Mouse (Mus musculus) embryonic facial prominence, embryonic 11.5 days (tissue): Measurements from ENCODE around the gene Tbx3. TPM values are rescaled to one million over a fixed set of nuclear protein-coding genes. Genes with fewer than 3 reads are reported as not detected.
A peak's percentile ranks its signal among the peaks of the same experiment; 100 is the strongest.

Experiments
- ATAC-seq: fragments of 200-750 bp; cut with Nextera tagmentation; replicated peaks from 2 replicates; pipeline ENCODE4 v1.8.0; 2017; ENCODE audit warnings: low read depth; ENCODE audit not compliant: insufficient number of reproducible peaks, low FRiP score, low TSS enrichment
- DNase-seq: peaks from one replicate; pipeline ENCODE4 v3.0.0-alpha.2; 2015; ENCODE audit warnings: low spot score
- H3K27ac ChIP-seq: fragments of 300-500 bp; sonication (generic); replicated peaks from 2 replicates; pipeline ENCODE4 v1.5.1; 2014; ENCODE audit warnings: mild to moderate bottlenecking, low read depth, low read length, control low read depth
- H3K27me3 ChIP-seq: fragments of 300-500 bp; sonication (generic); 2 replicates; pipeline ENCODE4 v1.6.1; 2014; ENCODE audit warnings: mild to moderate bottlenecking, low read length, moderate library complexity, mixed read lengths; ENCODE audit not compliant: control insufficient read depth, insufficient read depth
- H3K36me3 ChIP-seq: fragments of 300-500 bp; sonication (generic); replicated peaks from 2 replicates; pipeline ENCODE4 v1.6.1; 2014; ENCODE audit warnings: low read depth, mild to moderate bottlenecking, low read length, moderate library complexity, mixed read lengths; ENCODE audit not compliant: control insufficient read depth, insufficient read depth
- H3K4me1 ChIP-seq: fragments of 300-500 bp; sonication (generic); 2 replicates; pipeline ENCODE4 v1.6.1; 2014; ENCODE audit warnings: low read length, mixed read lengths; ENCODE audit not compliant: control insufficient read depth, insufficient read depth
- H3K4me2 ChIP-seq: fragments of 300-500 bp; sonication (generic); 2 replicates; pipeline ENCODE4 v1.6.1; 2014; ENCODE audit warnings: low read depth, mild to moderate bottlenecking, control low read depth, low read length, moderate library complexity
- H3K4me3 ChIP-seq: fragments of 300-500 bp; sonication (generic); 2 replicates; pipeline ENCODE4 v1.5.1; 2014; ENCODE audit warnings: low read depth, low read length, control low read depth
- H3K9ac ChIP-seq: fragments of 300-500 bp; sonication (generic); replicated peaks from 2 replicates; pipeline ENCODE4 v1.6.1; 2014; ENCODE audit warnings: mild to moderate bottlenecking, control low read depth, low read length
- H3K9me3 ChIP-seq: fragments of 300-500 bp; sonication (generic); replicated peaks from 2 replicates; pipeline ENCODE4 v1.6.1; 2016; ENCODE audit warnings: mild to moderate bottlenecking, low read length, inconsistent platforms, mixed read lengths; ENCODE audit not compliant: control insufficient read depth
- WGBS: fragments of 180-500 bp; shearing (Covaris S2); extraction: QIAGEN DNeasy Blood & Tissue Kit; methylation state at CpG from one replicate; pipeline ENCODE4 v1.1.7; 2014; 5-methylcytosine and 5-hydroxymethylcytosine counted together
- polyA plus RNA-seq: library from polyadenylated mRNA; unstranded; fragments of >200 nt; fragmentation: Nextera tagmentation; extraction: Ambion mirVana; gene quantifications from 2 replicates; pipeline ENCODE4 v1.2.1, GENCODE M21; 2014

The Tbx3 gene
- polyA plus RNA-seq, 1 experiment from 2014 or later, result 36.9 TPM

- peaks cover 10% of the 10 kb centered on the region for H3K27me3 ChIP-seq
- WGBS, result 8% methylated on average over 12 of the region's 12 CpGs
- DNase-seq, result no peak
- peak overlapping the region; percentile 62 for H3K4me3 ChIP-seq
- no peak for ATAC-seq
- no peaks in the 10 kb centered on the region for H3K9me3 ChIP-seq
- no peaks in the 10 kb centered on the region for H3K4me1 ChIP-seq
- H3K9ac ChIP-seq, result peak overlapping the region; percentile 92
- H3K4me2 ChIP-seq, result peak overlapping the region; percentile 48
- H3K36me3 ChIP-seq, result no peaks in the 10 kb centered on the region
- peak overlapping the region; percentile 30; the same call in 1 of the 2 replicates for H3K27ac ChIP-seq
These were observed 4.3 kb downstream of the Tbx3 start for GRCm38 (mm10) chr5:119674606-119675330.

GRCm38 (mm10) chr5:119676245-119676644 is 5.8 kb downstream of the Tbx3 start:
- H3K9ac ChIP-seq, result peak overlapping the region; percentile 92
- 0 out of 2 replicates have a peak overlapping the region, but pooled peaks have one; percentile 25 for H3K27ac ChIP-seq

GRCm38 (mm10) chr5:119678516-119678915 is 8.0 kb downstream of the Tbx3 start:
- ATAC-seq (no peak), DNase-seq (no peak)
- H3K36me3 ChIP-seq, result no peaks in the 10 kb centered on the region
- peaks cover 42% of the 10 kb centered on the region for H3K27me3 ChIP-seq
- WGBS, result 37% methylated on average over 5 of the region's 5 CpGs
- H3K4me3 ChIP-seq, result peak overlapping the region; percentile 16; the same call in 1 of the 2 replicates
- peaks cover 9% of the 10 kb centered on the region for H3K4me1 ChIP-seq
- H3K9ac ChIP-seq, result peak overlapping the region; percentile 43
- peak overlapping the region; percentile 5; the same call in 1 of the 2 replicates for H3K4me2 ChIP-seq
- no peaks in the 10 kb centered on the region for H3K9me3 ChIP-seq
- H3K27ac ChIP-seq, result 0 out of 2 replicates have a peak overlapping the region, but pooled peaks have one; percentile 2

More at GRCm38 (mm10) chr5:119676245-119676644, 5.8 kb downstream of the Tbx3 start:
- peak overlapping the region; percentile 62 for H3K4me3 ChIP-seq
- DNase-seq (no peak), ATAC-seq (no peak)
- peak overlapping the region; percentile 48 for H3K4me2 ChIP-seq
- WGBS, result 37% methylated on average over 2 of the region's 2 CpGs
- H3K9me3 ChIP-seq, result no peaks in the 10 kb centered on the region
- peaks cover 7% of the 10 kb centered on the region; the same call in 1 of the 2 replicates for H3K4me1 ChIP-seq
- H3K36me3 ChIP-seq, result no peaks in the 10 kb centered on the region
- peaks cover 25% of the 10 kb centered on the region for H3K27me3 ChIP-seq

- no peak overlapping the region for H3K27ac ChIP-seq
- H3K9me3 ChIP-seq, result no peaks in the 10 kb centered on the region
- peak overlapping the region; percentile 26; the same call in 1 of the 2 replicates for H3K4me2 ChIP-seq
- H3K36me3 ChIP-seq, result no peaks in the 10 kb centered on the region
- H3K9ac ChIP-seq, result peak overlapping the region; percentile 43
- peaks cover 9% of the 10 kb centered on the region for H3K4me1 ChIP-seq
- peaks cover 42% of the 10 kb centered on the region for H3K27me3 ChIP-seq
- ATAC-seq (no peak), DNase-seq (no peak)
- peak overlapping the region; percentile 16; the same call in 1 of the 2 replicates for H3K4me3 ChIP-seq
These were observed 8.6 kb downstream of the Tbx3 start for GRCm38 (mm10) chr5:119679084-119679483.

- H3K4me1 ChIP-seq, result peaks cover 9% of the 10 kb centered on the region
- H3K9ac ChIP-seq, result peak overlapping the region; percentile 73
- H3K27me3 ChIP-seq, result peaks cover 42% of the 10 kb centered on the region
- H3K36me3 ChIP-seq, result no peaks in the 10 kb centered on the region
- DNase-seq (no peak), ATAC-seq (no peak)
- H3K4me2 ChIP-seq, result peak overlapping the region; percentile 77
- peak overlapping the region; percentile 79 for H3K27ac ChIP-seq
- H3K4me3 ChIP-seq, result peak overlapping the region; percentile 37
- H3K9me3 ChIP-seq, result no peaks in the 10 kb centered on the region
- WGBS, result 24% methylated on average over 10 of the region's 10 CpGs
These were observed 9.3 kb downstream of the Tbx3 start for GRCm38 (mm10) chr5:119679614-119680328.

- ATAC-seq (no peak), DNase-seq (peak; percentile 54)
- H3K27ac ChIP-seq, result peak overlapping the region; percentile 79
- peak overlapping the region; percentile 73 for H3K9ac ChIP-seq
- no peaks in the 10 kb centered on the region for H3K9me3 ChIP-seq
- H3K4me1 ChIP-seq, result peaks cover 9% of the 10 kb centered on the region
- H3K4me2 ChIP-seq, result peak overlapping the region; percentile 77
- H3K4me3 ChIP-seq, result peak overlapping the region; percentile 37
- WGBS, result 5% methylated on average over 62 of the region's 62 CpGs
- H3K27me3 ChIP-seq, result peaks cover 43% of the 10 kb centered on the region
- H3K36me3 ChIP-seq, result no peaks in the 10 kb centered on the region
These were observed 10.0 kb downstream of the Tbx3 start for GRCm38 (mm10) chr5:119680329-119681010.

GRCm38 (mm10) chr5:119681011-119681832 is 10.8 kb downstream of the Tbx3 start:
- ATAC-seq, result no peak
- Histone ChIP-seq H3K4me3 (peak overlapping the region; percentile 37), H3K27me3 (peaks cover 40% of the 10 kb centered on the region), H3K36me3 (no peaks in the 10 kb centered on the region), H3K9ac (peak overlapping the region; percentile 73), H3K4me2 (peak overlapping the region; percentile 77), H3K4me1 (peaks cover 9% of the 10 kb centered on the region), H3K9me3 (no peaks in the 10 kb centered on the region), H3K27ac (peak overlapping the region; percentile 79)
- no peak for DNase-seq
- 12% methylated on average over 8 of the region's 8 CpGs for WGBS
